In genomic region chr13:56026026-56026425, GRCm38 (mm10) we compare ENCODE assay signal across 21 mouse cellular contexts.
DNase-seq lines count a peak whose midpoint lies in the region; ATAC-seq and TF ChIP-seq lines count a peak whose summit lies in the region.
"Had no signal": no experiment of that assay in that cellular context is flagged by ENCODE, and none has a peak within 500 bp of the region (broad histone marks: within the 10 kb centered on the region; RNA-seq: fewer than 3 reads in every experiment).

No protein-coding gene starts in this region.

- no peak overlapping the region for H3K4me3 ChIP-seq in heart, embryonic 10.5 days
- H3K4me3 ChIP-seq in stomach, embryonic 16.5 days (replicated peaks; ENCODE audit: low read length) = no peak overlapping the region
- no peak overlapping the region for H3K4me3 ChIP-seq in lung, postnatal 0 days (ENCODE audit: low read depth, low read length)
- H3K4me3 ChIP-seq: embryonic facial prominence, embryonic 13.5 days; gastrocnemius, adult 2 months; heart, embryonic 15.5 days; hindbrain, embryonic 15.5 days had no signal

- intact Hi-C loops in heart, postnatal 36 days (cut with DNase I) = no loop called here

- H3K27ac ChIP-seq in heart, embryonic 10.5 days = peak overlapping the region; percentile 38
- peak overlapping the region; percentile 81; the same call in 1 of the 2 replicates for H3K27ac ChIP-seq in stomach, embryonic 16.5 days (ENCODE audit: low read length)
- no peak overlapping the region for H3K27ac ChIP-seq in lung, postnatal 0 days (ENCODE audit: low read length)
- H3K27ac ChIP-seq: embryonic facial prominence, embryonic 13.5 days; gastrocnemius, adult 2 months; heart, embryonic 15.5 days; hindbrain, embryonic 15.5 days had no signal

- peaks cover 36% of the 10 kb centered on the region for H3K4me1 ChIP-seq in heart, embryonic 10.5 days
- peaks cover 25% of the 10 kb centered on the region for H3K4me1 ChIP-seq in stomach, embryonic 16.5 days (ENCODE audit: control insufficient read depth, insufficient read depth, low read length)
- H3K4me1 ChIP-seq in lung, postnatal 0 days (ENCODE audit: insufficient read depth, low read depth, low read length) = no peaks in the 10 kb centered on the region

- no peak for DNase-seq in heart, embryonic 10.5 days (ENCODE audit: low spot score)
- no peak for DNase-seq in heart, postnatal 36 days
- DNase-seq in thymus, postnatal 10 days (ENCODE audit: low spot score in 2 of 2) = peak; percentile 54 to 66
- peak; percentile 67 for DNase-seq in thymus, postnatal 4 days
- no peak for DNase-seq in lung, postnatal 0 days (ENCODE audit: low spot score)
- no peak for DNase-seq in urinary bladder, adult 18-20 months (ENCODE audit: low spot score in 2 of 2)
- DNase-seq: adrenal gland, postnatal 14 days; cerebellum, adult 11-12 months; cerebellum, adult 9-10 months; cerebellum, postnatal 36 days; gastrocnemius, adult 2 months; heart, adult 18-20 months; heart, postnatal 14 days had no signal

- H3K4me2 ChIP-seq in stomach, embryonic 16.5 days (ENCODE audit: low read depth, low read length) = no peak overlapping the region
- H3K4me2 ChIP-seq in lung, postnatal 0 days (replicated peaks; ENCODE audit: low read depth, low read length) = no peak overlapping the region
- H3K4me2 ChIP-seq: embryonic facial prominence, embryonic 13.5 days; heart, embryonic 11.5 days; heart, embryonic 15.5 days; hindbrain, embryonic 15.5 days had no signal

- no peak for TF ChIP-seq CTCF in lung, postnatal 0 days (IDR thresholded peaks at IDR 0.05)

- no peak overlapping the region for H3K9ac ChIP-seq in stomach, embryonic 16.5 days (ENCODE audit: low read length)
- H3K9ac ChIP-seq in lung, postnatal 0 days (replicated peaks; ENCODE audit: low read depth) = no peak overlapping the region
- H3K9ac ChIP-seq: embryonic facial prominence, embryonic 13.5 days; heart, embryonic 15.5 days; hindbrain, embryonic 15.5 days had no signal

- no peak for TF ChIP-seq EP300 in lung, postnatal 0 days (IDR thresholded peaks at IDR 0.05)

- 70% methylated on average over 7 of the region's 7 CpGs for WGBS in heart, embryonic 10.5 days
- WGBS in stomach, embryonic 16.5 days = 71% methylated on average over 7 of the region's 7 CpGs
- WGBS in lung, postnatal 0 days = 59% methylated on average over 7 of the region's 7 CpGs

- no peak for ATAC-seq in stomach, embryonic 16.5 days (ENCODE audit: insufficient read depth, low FRiP score)
- ATAC-seq in lung, postnatal 0 days = no peak
- ATAC-seq: activated CD4-positive, CD25-positive, alpha-beta regulatory T cell, adult 4 months; forebrain, embryonic 14.5 days; Patski had no signal

- H3K36me3 ChIP-seq in heart, embryonic 10.5 days = no peaks in the 10 kb centered on the region
- H3K36me3 ChIP-seq in stomach, embryonic 16.5 days (ENCODE audit: control insufficient read depth, insufficient read depth, low read length) = no peaks in the 10 kb centered on the region
- no peaks in the 10 kb centered on the region for H3K36me3 ChIP-seq in lung, postnatal 0 days (ENCODE audit: insufficient read depth, low read length)
- H3K36me3 ChIP-seq: embryonic facial prominence, embryonic 13.5 days; heart, embryonic 15.5 days; hindbrain, embryonic 15.5 days had no signal

- 0 out of 2 replicates have a peak, but pooled peaks cover 7% of the 10 kb centered on the region for H3K27me3 ChIP-seq in heart, embryonic 10.5 days (ENCODE audit: insufficient read depth, poor library complexity, severe bottlenecking)
- no peaks in the 10 kb centered on the region for H3K27me3 ChIP-seq in stomach, embryonic 16.5 days (ENCODE audit: control insufficient read depth, insufficient read depth, low read length)
- H3K27me3 ChIP-seq in lung, postnatal 0 days (replicated peaks; ENCODE audit: insufficient read depth, low read length) = peaks cover 4% of the 10 kb centered on the region; the same call in 1 of the 2 replicates
- H3K27me3 ChIP-seq: embryonic facial prominence, embryonic 13.5 days; heart, embryonic 15.5 days; hindbrain, embryonic 15.5 days; Patski had no signal

- no peaks in the 10 kb centered on the region for H3K9me3 ChIP-seq in heart, embryonic 10.5 days
- H3K9me3 ChIP-seq in stomach, embryonic 16.5 days (replicated peaks; ENCODE audit: control insufficient read depth, low read length) = no peaks in the 10 kb centered on the region
- H3K9me3 ChIP-seq in lung, postnatal 0 days (ENCODE audit: low read length) = no peaks in the 10 kb centered on the region
- H3K9me3 ChIP-seq: embryonic facial prominence, embryonic 13.5 days; heart, embryonic 15.5 days; hindbrain, embryonic 15.5 days had no signal

Comparison
In these comparisons a context has a peak if more than half of its experiments do, and no peak if none do; other contexts are left out.
1. DNase-seq: peak in thymus, postnatal 10 days (2 of 2) and thymus, postnatal 4 days (single experiment); none in heart, embryonic 10.5 days (single experiment), heart, postnatal 36 days (0 of 2), lung, postnatal 0 days (single experiment) and urinary bladder, adult 18-20 months (0 of 2).